Mouse (Mus musculus) gastrocnemius, postnatal 25 days (tissue): Measurements from ENCODE around the gene Gna15. TPM values are rescaled to one million over a fixed set of nuclear protein-coding genes. Genes with fewer than 3 reads are reported as not detected.

Experiments
- DNase-seq: peaks from one replicate; pipeline ENCODE4 v3.0.0; 2022
- total RNA-seq, 2 experiments: library from RNA; stranded (reverse); gene quantifications; 1 replicate in 1 of 2; 2 replicates in 1 of 2; pipeline ENCODE4 v1.2.3; 2021

Gna15 gene
- total RNA-seq, 2 experiments from 2014 or later = 0.36 to 0.62 TPM

DNA sequence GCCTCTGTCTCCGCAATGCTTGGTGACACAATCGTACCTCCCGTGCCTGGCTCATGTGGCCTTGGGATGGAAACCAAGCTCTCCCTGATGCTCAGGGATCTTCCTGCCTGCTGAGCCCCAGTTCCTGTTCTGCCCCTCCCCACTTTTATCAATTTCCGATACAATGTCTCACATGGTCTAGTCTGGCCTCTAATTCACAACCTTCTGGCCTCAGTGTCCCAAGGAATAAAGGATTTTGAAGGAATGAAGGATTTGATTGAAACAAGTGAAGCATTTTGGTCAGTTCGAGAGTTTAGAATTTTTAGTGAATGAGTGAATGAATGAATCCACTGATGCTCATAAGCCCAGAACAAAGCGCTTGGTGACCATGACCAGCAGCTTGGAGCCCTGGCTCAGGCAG is 883 bp downstream of the Gna15 start:
- DNase-seq = no peak

DNA sequence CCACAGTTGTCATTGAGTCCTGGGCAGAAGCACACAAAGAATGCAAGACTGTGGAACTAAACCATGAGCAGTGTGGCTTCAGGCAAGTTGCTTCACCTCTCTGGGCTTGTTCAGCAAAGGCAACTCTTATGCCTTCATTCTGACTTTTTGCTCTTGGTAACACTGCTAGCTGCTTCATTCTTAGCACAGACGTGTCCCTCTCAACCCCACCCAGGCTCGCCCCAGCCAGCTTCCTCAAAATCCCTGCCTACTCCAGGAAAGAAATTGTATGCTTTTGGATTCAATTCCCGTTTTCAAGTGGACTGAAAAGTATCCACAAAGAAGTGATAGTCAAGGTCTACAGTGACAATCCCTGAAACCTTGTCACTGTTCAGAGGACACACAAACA is 4.1 kb downstream of the Gna15 start:
- no peak for DNase-seq

DNA sequence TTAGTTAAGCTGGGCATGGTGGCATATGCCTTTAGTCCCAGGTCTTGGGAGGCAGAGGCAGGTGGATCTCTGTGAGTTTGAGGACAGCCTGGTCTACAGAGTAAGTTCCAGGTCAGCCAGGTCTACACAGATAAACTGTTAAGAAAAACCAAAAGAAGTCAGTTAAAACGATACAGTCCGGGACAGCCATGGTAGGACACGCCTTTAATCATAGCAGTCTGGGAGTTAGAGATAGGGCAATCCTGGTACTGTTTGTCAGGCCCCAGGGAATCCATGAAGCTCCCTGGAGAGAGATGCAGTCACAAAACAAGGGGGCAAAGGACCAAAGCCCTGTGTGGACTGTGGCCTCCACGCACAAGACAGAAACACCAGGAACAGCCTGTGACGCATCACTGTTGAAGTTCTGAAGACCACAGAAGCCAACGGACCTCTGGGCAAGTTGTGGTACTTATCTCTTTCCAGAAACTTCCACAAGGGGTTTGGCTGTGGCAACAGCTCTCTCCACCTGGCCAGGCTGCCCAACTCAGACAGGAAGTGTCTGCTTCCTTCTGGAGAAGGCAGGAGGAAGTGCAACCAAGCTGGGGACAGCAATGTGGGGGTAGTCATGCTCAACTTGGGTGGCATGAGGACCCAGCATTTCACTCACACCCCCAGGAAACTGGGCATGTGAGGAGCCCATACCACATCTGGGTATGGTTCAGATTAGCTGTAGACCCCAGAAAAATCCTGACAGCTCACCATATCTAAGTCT is 4.6 kb downstream of the Gna15 start:
- DNase-seq = no peak

DNA sequence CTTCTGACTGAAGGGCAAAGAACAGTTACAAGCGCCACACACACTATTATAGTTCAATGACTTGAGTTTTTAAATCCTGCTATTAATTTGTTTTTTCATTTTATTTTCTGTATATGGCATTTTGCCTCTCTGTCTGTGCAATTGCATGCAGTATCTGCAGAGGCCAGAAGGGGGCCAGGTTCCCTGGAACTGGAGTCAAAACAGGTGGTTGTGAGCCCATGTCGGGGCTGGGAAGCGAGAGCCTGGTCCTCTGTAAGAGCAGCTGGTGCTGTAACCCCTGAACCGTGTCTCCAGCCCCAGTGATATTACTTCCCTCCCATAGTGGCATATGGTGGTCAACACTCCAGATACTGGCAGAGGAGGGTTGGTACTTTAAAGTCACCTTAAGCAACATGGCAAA is 5.5 kb downstream of the Gna15 start:
- no peak for DNase-seq

DNA sequence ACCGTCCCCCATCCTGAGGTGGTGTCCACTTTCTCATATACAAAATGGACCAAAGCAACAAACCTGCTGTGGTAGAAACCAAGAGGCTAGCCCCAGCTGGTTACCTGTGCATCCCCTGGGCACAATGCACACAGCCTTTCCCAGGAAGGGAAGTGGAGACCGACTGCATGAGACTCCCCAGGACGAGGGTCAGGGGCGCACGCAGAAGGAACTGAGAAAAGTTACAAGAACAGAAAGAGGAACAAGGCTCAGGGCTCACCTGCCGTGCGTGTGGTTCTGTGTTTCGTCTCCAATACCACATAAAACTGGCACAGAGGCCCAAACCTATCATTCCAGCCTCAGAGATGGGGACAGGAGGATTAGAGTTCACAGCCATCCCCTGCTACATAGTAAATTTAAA is 6.8 kb downstream of the Gna15 start:
- no peak for DNase-seq

DNA sequence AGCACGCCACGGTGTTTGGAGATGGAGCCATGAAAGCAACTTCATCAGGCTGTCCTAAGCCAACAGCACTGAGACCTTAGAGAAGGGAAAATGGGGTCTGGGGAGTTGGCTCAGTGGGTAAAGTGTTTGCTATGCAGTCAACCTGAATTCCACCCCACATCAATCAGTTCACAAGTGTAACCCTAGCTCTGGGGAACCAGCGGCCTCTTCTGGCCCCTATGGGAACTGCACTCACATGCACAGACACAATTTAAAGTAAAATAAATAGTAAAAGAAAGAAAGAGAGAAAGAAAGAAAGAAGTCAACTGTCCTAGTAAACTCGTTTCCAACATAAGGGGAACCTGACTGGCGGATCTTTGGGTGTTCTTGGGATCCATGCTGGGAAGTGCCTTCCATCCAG is 10.2 kb downstream of the Gna15 start:
- DNase-seq = no peak

DNA sequence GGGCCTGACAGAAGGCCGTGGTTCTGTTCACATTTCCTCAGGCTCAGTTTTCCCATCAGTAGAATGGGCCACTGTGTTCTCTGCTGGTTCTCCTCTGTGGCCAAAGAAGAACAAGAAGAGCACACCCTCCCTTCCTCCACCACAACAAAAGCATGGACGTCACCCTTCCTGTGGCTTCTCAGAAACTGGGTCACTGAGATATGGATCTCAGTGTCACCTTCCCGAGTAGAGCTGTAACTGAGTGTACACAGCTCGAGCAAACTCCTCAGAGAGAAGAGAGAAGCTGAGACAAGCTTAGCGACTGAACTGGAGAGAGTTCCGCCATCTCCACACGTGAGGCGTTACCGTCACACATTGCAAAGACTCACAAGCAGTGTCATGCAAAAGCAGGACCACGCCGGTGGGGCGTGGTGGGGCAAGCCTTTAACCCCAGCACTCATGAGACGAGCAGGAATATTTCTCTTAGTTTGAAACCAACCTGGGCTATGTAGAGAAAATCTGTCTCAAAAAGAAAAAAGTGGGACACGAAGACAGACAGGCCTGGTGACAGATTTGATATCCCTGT is 13.7 kb downstream of the Gna15 start:
- no peak for DNase-seq

DNA sequence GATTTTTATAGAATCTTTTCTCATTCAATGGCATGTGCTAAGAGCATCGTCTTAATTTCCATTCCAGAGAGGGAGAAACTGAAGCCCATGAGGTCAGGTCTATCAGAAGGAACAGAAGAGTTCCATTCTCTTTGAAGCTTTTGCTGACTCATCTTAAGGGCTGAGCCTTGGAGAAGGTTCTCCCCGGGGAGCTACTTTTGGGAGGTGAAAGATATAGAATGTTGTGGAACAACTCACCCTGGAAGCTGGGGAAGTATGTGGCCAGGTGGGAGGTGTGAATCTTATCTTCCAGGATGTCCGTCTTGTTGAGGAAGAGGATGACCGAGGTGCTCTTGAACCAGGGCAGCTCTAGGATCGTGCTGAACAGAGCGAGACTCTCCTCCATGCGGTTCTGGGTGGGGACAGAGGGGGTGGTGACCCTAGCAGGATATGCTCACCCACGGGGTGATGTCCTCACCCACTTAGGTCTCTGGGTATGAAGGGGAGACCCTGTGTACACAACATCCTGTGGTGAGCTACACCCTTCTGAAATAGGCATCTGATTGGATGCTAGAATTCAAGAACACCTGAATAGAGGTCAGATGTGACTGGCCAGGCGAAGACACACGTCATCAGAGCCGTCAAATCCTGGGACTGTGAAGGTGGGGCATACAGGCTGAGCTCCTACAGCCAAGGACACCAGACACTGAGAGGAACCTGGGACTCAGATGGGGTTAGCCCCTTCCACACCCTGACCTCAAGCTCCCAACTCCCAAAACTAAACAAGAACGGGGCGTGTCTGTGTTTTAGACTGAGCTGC is 16.1 kb downstream of the Gna15 start:
- no peak for DNase-seq

DNA sequence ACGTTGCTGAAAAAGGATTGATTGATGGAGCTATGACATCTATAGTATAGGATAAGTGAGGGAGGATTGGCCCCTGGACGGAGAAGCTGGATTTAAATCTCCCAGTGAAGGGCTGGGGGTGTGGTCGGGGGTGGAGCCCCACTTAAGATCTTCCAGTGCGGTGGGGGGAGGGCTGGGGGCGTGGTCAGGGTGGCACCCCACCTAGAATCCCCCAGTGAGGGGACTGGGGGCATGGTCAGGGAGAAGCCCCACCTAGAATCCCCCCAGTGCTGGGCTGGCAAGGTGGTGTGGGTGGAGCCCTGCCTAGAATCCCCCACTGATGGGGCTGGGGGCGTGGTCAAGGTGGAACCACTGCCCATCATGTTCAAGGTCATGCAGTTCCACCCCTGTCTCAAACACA is 16.9 kb downstream of the Gna15 start:
- DNase-seq = no peak

DNA sequence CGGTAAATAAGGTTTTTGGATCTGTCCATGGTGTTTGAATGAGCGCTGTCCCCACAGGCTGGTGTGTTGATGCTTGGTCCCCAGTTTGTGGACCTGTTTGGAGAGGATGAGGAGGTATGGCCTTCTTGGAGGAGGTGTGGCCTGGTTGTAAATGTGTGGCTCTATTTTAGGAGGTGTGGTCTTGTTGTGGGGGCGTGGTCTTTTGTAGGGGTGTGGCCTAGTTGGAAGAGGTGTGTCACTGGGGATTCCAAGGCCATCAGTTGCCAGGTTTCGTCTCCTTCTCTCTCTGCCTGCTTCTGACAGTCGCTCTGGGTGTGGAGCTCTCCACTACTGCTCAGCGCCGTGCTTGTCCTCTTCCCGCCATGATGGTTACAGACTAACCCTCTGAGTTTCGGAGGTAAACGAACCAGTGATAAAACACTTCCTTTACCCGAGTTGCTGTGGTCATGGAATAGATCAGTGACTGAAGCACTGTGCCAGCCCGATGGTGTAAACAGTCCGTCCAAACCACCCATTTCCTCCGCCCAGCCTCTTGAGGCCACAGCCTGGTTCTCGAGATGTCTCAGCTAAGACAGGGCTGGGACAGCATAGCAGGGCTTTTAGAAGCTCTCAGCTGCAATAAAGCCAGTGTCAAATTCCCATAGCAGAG is 18.9 kb downstream of the Gna15 start:
- no peak for DNase-seq

DNA sequence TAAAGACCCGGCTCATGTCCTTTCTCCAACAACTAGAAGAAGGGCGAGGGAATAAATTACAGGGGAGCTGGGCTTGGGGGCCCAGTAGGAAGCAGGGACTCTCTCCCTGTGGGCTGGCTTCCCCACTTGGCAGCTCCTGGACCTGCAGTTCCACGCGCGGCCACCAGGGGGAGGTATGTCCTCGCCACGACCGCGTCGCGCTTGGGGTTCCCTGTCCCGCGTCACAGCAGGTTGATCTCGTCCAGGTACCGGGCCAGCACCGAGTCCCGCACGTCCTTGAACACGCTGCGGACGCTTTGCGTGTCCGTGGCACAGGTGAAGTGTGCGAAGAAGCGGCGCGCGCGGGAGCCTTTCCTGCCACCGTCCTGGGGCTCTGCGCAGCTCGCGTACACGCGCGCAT is 21.4 kb downstream of the Gna15 start:
- peak; percentile 80 for DNase-seq

DNA sequence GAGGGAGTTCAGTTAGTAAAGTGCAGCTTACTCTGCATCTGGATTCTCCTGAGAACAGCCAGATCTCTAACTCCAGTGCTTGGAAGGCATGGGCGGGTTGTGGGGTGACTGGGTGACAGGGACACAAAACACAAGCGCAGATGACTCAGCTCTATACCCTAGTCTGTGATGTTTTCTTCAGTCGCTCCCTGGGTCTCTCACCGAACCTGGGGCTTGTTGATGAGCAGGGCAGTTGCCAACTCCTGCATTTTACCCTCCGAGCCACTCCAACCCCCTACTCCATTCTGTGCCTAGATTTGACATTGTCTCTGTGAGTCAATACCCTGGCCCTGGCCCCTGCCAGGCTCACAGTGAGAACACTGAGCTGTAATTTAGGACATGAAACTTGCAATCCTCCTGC is 22.2 kb downstream of the Gna15 start:
- DNase-seq = no peak

DNA sequence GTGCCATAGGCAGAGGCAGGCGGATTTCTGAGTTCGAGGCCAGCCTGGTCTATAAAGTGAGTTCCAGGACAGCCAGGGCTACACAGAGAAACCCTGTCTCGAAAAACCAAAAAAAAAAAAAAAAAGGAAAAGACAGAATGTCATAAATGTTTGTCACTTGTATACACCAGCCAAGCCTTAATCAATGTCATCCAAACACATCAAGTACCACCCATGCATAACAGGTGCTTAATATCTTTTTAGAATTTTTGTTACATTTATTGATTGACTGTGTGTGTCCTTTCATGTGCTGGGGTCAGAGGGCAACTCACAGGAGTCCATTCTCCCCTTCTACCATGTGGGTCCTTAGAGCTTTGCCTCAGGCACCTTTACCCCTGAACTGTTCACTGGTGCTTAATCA is 24.0 kb downstream of the Gna15 start, which contains the start of gene S1pr4:
S1pr4 (minus strand) TSS at position 101 of the 400 bp plus-strand sequence.
- DNase-seq = no peak

DNA sequence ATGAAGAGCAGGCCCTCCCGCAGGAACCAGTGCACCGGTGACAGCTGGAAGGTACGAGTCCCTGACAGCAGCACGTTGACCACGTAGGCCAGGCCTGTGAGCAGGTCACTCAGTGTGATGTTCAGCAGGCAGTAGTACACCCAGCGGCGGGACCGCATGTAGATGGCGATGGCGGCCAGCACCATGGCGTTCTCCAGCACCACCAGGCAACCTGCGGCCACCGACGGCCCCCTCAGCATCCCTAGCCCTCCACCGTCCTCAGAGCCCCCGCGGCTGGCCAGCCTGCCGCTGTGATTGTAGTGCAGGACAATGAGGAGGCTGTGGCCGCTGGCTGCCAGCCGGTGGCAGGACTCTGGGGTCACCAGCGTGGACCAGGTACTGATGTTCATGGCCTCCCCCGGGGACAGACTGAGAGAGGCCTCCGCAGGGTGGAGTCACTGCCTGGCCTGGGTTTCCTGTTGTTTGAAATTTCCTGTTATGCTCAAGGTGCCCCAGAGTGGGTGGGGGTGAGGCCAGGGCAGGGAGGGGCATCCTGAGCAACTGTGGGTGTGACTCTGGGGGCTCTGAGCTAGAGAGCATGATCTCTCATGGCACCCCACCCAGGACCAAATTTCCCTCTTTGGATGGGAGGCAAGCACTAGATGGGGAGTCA is 24.6 kb downstream of the Gna15 start:
- peak; percentile 52 for DNase-seq

DNA sequence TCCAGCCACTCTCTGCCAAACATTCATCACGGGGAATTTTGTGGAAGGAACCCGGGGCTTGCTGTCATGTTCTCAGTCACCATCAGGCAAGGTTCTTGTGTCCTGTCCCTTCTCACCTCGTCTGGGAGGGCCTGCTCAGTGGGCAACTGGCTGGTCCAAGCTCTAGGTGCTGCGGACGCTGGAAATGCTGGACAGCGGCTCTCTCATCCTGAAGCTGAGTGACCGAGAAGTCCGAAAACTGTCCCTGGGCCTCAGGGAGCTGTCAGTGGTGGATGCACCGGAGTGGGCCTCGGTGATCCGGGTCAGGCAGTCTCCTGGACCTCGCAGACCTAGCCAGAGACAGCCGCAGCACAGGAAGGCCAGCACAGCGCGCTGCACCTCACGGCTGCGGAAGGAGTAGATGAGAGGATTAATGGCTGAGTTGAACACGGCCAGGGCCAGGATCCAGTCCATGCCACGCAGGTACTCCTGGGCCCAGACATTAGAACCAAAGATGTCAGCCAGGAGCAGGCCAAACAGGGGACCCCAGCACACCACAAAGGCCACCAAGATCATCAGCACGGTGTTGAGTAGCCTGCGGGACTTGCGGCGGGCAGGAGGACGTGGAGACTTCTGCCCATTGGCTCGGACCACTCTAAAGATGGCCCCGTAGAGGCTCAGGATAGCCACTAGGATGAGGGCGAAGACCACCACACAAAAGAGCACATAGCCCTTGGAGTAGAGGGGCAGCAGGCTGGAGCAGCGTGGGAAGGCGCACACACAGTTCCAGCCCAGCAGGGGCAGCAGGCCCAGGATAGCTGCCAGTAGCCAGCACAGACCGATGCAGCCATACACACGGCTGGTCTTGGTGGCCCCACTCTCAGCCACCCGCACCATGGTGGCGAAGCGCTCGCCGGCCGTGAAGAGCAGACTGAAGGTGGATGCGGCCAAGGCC is 25.4 kb downstream of the Gna15 start:
- peak; percentile 16 for DNase-seq

DNA sequence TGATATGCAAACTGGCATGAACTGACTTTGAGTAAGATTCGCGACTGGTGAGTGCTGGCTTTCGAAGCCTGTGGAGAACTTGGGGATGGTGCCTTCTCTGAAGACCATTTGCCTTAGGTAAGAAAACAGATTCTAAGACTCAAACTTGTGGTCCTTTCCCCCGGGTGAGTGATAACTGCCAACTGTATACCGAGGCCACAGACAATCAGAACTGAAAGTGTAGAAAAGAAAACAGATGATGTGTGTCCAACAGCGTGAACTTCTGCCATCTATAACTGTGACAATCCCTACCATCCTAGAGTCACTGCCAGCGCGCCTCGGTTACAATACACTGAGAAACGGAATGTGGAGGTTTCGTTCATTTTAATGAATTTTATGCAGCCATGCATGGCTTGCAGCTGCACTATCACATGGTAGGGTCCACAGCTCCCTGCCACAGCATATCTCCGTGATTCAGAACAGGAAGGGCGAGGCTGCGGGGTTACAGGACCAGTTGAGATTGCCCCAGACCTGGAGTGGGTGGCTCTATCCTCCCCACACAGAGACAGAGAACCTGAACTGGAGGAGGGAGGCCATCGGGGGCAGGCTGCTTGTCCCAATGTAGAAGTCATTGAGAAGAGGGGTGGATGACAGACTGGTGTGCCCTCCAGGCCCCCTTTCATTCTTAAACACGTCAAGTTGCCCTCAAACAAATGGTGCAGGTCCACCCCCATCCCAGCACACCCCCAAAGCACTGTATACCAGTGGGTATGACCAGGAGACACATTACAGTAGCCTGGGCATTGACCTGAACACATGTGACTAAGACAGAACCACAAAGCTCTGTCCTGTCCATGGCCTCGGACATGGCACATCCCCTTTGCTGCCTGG is 26.4 kb downstream of the Gna15 start:
- DNase-seq = peak; percentile 12

DNA sequence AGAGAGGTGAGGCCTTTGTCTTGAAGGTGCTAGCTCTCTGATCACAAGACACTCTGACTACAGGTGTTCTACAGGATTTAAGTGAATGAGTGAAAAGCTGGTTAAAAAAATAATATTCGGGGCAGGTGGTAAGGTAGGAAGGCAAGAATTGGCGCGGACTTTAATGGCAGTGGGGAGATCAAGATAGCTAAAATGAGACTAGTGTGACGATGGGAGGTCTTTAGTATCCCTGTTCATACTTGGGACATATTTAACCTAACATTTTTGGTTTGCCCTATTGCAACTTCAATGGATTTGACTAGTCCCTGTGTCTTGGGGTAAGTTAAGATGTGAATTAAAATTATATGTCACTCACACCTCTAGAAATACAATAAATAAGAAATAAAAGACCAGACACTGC is 27.1 kb downstream of the Gna15 start:
- no peak for DNase-seq

DNA sequence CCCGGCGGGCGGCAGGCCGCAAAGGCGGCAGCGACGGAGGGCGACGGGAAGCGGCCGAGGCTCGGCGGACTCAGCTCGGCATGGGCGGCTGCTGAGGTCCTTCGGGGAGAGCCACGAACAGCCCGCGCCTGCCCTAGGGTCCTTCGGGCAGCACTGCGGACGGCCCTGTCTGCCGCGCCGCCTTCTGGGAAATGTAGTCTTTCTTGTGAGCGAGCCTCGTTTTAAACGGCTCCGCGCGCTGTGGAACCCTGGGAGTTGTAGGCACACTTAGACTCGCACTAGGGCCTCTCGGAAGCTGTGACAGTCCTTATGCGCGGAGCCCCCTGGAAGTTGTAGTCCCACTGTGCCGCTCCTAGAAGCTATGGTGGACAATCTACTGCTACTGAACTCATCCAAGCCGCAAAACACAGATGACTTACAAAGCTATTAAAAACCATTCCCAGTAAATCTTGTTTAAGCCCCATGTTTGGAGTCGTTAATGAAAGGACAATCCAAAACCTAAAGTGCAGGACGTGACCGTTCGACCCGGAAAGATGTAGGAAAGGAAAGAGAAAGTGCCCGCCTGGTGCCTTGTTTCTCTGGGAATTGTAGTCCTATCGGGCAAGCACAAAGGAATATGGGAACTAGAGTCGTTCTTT is 27.6 kb downstream of the Gna15 start, which contains the start of gene Ncln:
Ncln (minus strand) TSS at position 129 of the 638 bp plus-strand sequence.
- peak; percentile 97 for DNase-seq

DNA sequence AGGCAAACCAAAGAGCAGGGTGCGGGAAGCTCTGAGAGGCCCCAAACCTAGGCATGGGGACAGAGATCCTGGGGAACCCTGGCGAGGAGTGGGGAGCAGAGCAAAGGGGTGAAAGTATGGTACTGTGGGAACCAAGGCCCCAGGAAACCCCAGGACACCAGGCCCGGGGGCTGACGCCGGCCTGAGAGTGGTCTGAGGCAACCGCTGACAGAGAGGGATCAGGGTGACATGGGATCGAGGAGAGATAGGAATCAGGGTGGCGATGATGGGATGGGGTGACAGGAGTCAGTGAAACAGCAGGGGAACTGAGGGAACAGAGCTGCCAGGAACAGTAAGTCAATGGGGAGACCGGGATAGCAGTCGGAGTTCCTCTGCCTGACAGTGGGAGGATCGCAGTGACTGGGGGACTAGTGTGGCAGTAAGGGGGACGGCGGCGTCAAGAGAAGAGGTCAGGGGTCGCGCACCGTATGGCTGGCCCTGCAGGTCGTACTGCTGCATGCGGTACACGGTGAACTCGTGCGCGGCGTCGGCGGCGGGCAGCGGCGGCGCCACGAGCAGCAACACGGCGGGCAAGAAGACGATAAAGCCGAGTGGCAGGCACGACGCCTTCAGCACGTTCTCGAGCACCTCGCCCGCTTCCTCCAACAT is 28.3 kb downstream of the Gna15 start:
- DNase-seq = no peak
